Mouse (Mus musculus): ENCODE measurements around the gene Mfsd13b.

DNA sequence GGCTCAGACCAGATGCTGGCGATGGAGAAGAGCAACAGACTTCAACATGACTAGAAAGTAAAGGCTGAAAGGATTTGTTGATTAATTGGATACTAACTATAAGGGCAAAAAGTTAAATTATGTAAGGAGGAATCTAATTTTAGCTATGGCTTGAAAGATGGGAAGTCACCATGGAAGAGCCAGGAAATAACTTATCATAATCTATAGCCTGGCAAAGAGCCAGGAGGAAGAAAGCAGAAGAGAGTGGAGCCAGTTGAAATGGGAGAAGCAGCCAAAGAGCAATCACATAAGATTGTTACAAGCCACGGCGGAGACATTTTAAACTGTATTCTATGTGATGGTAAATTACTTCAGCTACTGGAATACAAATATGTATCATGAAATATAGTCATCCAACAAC lies 8.3 kb upstream of the Mfsd13b start:
- TF ChIP-seq CTCF (IDR thresholded peaks at IDR 0.05; ENCODE audit: low read depth, low read length): no peak
- TF ChIP-seq POLR2A (IDR thresholded peaks at IDR 0.05; ENCODE audit: borderline replicate concordance, low read depth, low read length): no peak
